Mouse (Mus musculus): ENCODE results near the gene Nr2f2.

DNA sequence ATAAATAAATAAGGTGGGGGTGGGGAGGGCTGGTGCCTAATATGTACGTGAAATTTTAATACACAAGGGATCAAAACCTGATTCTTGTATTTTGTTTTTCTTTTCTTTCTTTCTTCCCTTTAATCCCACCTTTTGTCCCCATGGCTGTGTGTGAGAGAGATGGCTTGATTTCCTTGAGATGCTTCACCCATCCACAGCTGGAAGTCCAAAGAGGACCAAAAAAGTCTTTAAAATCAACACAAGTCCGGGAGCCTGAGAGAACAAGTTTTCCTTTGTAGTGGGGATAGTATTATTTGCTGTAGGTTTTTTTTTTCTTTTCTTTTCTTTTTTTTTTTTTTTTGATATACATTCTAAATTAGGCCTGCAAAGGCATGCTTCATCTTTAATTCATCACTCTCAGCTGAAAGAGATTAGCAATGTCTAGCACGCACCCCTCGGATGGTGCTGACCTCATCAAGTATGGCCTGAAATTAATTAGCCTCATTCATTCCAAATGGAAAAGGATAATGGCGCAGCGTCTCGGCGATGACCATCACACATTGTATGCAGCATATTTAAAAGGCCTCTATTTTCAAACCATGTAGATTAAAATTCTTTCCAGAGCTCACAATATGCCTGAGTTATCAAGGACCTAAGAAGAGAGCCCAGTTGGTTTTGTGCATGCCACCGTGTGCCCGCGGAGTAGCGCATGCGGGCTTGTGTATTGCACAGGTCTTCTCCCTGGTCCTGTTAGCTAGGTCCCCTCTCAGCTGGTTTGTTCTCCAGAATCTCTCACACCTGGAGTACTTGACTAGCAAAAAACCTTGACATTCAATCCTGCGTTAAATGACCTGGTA is 15.1 kb upstream of the Nr2f2 start:
- TF ChIP-seq CTCF (IDR thresholded peaks at IDR 0.05; ENCODE audit: borderline replicate concordance, insufficient read depth, low read length) (no peak), POLR2A (IDR thresholded peaks at IDR 0.05; ENCODE audit: low read depth, low read length) (no peak)

Measured in embryonic fibroblast, embryonic 13.5 days (primary cell).